Mouse (Mus musculus): ENCODE data around the gene Phlda3.

Gene Phlda3

DNA sequence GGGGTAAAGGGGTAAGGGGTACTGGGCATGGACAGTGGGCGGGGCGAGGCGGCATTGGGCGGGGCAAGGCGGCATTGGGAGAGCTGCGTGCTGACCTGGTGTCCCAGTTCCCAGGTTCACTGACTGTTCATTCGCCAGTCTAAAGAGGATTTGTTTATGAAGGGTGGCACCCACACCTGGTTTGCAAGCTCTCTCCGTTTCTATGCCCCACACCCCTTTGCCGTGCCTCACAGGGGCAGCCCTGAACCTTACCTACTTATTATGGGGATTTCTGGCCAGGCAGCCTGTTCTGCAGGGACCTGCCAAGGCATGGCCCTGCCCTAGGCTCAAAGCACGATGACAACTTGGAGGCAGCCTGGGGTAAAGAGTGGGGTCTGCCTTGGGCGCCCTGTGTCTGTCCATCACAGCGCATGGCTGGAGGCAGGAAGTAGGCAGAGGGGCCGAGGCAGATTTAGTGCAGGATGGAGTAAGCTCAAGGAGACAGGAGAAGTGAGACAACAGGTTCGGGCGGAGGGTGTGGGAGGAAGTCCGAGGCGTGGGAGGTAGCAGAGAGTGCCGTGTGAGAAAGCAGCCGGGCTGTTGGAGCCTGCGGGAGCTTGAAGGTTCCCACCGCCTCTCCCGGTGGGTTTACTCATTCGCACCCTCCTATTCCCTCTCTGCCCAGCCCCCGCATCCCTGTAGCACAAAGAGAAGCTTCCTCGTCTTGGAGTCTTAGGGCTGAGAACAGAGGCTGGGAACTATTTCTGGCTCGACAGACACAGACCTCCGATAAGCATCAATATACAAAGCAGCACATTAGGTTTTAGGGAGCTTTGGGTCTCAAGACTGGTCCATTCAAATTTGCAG is 27.7 kb downstream of the Phlda3 start:
- no peak for DNase-seq (ENCODE audit: low read depth, low spot score)

DNA sequence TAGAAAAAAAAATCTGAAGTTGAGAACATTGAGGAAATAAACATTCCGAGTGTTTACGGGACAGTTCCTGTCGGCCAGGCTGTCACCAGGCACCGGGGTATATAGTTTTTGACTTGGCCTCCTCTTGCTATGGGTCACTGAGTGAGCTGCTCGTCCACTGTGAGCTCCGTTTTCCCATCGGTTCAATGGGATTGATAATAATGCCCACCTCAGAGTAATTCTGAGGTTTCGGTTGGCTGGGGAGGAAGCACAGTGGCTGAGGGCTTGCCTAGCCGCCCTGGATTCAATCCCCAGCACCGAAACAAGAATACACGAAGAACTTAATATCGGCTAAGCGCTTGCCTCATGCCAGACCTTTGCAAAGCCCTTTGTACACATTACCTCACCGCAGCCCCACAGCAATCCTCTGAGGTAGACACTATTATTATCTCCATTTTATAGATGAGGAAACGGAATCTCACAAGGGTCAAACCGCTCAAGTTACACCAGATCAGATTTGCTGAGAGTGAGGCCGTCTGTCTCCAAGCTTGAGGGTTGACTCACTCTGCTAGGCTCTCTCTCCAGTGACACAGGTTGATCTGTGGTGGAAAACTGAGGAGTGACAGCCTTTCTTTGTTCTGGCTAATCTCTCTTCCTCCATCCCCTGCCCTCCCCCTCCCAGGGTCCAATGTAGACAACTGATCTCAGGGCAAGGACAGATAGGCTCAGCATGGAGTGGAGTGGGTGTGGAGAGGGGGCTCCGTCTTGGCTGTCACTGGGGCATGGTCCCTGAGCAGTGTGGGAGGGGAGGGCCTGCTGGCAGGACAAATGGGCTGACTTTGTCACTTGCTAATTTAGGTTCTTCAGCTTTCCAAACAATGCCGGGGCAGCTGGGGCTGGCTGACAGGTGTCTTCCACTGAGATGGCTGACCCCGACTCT is 28.6 kb downstream of the Phlda3 start:
- DNase-seq (ENCODE audit: low read depth, low spot score), result no peak

DNA sequence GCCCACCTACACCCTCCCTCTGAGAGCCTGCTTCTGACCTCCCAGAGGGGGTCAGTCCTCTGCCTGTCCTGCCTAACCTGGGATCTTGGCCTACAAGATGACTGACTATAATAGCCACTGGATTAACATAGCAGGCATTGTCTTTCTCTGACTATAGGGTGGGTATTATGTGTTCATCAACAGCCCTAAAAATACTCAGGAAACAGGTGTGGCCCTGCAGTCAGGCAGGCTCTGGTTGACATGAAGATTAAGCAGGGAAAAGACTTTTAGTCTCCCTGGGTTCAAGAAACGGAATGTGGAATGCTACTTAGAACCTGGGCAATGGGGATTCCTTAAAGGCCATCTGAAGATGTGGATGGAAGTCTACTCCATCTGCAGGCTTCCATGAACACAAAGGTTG is 32.6 kb downstream of the Phlda3 start:
- no peak for DNase-seq (ENCODE audit: low read depth, low spot score)

DNA sequence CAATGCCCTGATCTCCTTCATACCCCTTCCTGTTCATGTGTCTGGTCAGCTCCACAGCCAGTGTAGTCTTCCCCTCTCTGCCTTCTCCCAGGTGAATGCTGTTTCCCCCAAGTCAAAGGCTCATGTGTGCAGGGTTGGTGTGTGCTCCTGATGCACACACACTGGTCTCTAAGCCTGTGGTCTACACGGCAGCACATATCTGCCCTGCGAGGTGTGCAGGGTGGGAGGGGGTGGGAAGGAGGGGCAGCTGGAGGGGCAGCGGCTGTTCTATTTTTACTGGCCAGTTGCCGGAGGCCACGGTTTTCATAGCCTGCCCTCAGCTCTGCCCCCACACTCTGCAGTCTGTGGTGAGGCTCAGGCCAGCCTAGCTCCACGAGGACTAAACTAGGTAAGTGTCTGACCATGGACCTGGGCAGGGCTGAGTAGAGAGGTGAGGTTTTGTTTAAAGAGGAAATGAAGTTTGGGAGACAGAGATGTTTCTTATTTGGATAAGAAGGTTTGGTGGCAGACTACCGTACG is 33.2 kb downstream of the Phlda3 start:
- DNase-seq (ENCODE audit: low read depth, low spot score), result no peak

DNA sequence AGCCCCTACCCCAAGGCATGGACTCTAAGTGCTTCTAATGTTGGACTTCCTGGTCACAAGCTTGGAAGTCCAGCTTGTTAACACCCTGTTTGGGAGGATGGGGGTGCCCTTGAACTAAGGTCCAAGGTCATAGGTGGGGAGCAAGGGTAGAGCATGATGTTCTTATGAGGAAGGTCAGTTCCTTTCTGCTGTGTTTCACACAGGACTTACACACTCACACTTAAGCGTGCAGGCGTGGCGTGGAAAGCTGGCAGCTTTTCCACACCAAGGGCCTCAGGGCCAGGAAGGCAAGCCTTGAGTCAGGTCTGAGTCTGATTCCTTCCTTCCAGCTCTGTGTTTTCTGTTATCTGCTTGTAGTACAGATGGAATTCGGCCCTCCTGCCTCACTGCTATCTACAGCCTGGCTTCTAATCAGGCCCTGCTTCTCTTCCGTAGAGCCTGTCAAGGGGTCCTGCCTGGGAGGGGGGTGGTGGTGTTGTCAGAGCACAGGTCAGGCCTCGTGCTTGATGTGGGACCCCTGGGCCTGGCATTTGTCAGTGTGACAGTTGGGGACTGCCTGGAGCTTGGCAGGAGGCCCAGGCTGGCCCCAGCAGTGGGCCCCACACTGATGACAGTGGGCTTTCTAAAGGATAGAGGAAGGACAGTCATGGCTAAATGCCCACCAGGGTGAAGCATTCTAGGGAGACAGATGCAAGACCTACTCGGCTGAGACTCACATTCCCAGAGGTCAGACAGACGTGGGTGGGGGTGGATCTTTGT is 34.5 kb downstream of the Phlda3 start:
- no peak for DNase-seq (ENCODE audit: low read depth, low spot score)

DNA sequence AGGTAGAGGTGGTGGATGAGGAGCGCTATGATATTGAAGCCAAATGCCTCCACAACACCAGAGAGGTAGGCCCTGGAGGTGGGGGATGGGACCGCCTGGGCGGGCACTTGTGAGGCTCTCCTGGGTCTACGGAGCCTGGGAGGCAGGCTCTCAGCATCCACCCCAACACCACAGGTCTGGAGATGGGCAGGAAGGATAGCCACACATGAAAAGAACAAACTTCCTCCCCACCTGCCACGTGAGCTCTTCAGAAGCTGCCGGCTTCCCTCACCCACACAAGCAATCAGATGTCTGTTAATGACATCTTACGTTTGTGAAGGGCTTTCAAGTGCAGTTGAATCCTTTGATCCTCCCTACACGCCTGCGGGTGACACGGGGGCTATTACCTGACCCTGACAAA is 41.6 kb downstream of the Phlda3 start:
- DNase-seq (ENCODE audit: low read depth, low spot score), result no peak

DNA sequence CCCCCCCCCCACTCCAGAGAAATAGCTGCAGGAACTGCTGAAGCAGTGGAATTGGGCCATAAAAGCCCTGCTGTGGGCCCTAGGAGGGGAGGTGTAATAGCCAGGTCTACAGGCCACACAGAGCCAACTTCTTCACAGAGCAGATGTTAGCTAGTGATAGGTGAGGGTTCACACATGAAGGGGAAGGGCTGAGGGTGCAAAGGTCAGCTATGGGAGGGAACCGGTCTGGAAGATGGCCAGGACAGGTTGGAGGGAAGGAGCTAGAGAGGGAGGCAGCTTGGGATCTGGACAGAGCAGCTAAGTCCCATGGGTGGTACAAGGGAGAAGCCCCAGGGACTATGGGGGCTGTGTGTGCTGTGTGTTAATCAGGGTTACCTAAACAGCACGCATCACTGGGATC is 44.3 kb downstream of the Phlda3 start:
- no peak for DNase-seq (ENCODE audit: low read depth, low spot score)

DNA sequence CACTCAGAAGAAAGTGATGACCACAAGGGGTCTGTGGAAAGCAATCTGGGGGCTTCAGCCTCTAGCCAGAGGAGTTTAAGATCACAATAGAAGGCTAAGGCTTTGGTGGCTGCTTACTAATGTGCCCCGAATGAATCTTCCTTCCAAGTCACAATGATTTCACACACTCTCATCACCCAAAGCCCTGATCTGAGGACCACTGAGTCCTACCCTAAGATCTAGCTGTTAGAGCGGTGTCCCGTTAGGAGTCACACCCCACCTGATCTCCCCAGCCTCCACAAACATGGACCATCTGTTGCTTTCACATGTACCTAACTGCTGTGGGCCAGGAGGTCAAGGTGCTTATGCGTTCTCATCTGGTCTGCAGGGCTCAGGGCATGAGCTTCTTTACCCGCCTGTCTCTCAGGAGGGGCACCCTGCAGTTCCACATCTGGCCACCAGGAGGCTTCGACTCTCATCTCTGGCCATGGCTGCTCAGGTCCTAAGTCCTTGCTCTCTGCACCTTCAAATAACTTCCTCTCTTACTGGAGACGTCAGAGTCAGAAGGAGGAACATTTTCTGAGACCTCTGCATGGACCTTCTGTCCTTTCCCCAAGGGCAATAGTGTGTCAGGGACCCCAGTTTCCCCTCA is 45.2 kb downstream of the Phlda3 start:
- DNase-seq (ENCODE audit: low read depth, low spot score), result no peak

DNA sequence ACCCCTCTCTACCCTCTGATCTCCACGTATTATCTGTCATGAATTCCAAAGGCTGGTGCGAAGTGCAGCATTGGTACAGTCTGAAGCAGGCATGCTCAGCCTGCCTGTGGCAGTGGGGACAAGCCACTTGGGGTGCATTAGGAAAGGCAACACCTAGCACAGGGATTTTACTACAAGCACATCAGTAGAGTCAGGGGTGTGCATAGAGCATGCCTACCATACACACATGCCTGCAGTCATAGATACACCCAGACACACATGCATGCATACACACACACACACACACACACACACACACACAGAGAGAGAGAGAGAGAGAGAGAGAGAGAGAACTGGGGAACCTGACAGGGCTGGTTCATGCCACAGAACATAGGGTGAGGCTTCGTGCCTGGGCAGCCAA is 46.3 kb downstream of the Phlda3 start:
- DNase-seq (ENCODE audit: low read depth, low spot score), result no peak

DNA sequence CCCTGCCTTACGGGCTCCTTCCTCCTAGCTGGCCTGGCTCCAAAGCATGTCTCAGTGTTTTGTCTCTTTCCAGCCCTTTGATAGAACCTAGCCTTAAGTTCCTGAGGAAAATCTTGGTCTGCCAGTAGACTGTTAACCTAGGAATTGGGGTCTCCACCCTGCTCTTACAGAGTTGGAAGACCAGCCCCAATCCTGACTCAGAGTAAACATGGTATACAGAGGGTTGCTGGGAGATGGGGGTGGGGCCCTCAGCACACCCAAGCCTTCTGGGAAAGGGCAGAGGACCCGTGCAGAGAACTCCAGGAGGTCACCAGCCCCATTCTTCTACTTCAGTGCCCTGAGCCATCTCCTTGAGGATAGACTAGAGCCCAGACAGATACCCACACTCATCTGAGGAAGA is 46.7 kb downstream of the Phlda3 start:
- no peak for DNase-seq (ENCODE audit: low read depth, low spot score)

DNA sequence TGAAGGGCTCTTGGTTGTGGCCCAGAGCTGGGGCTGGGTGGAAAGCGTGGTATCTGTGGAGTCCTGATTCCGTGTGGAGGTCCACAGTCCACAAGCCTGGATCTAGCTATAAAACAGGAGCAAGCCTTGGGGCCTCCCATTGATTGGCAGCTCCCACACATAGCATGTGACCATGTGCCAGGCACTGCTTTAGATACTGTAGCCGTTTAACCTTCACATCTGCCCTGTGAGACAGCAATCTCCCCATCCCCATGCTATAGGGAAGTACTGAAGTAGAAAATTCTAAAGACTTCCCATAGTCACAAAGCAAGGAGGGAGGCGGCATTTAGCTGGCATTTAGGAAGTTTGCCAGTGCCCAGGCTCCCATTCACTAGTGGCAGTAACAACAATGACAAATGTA is 47.2 kb downstream of the Phlda3 start:
- no peak for DNase-seq (ENCODE audit: low read depth, low spot score)

DNA sequence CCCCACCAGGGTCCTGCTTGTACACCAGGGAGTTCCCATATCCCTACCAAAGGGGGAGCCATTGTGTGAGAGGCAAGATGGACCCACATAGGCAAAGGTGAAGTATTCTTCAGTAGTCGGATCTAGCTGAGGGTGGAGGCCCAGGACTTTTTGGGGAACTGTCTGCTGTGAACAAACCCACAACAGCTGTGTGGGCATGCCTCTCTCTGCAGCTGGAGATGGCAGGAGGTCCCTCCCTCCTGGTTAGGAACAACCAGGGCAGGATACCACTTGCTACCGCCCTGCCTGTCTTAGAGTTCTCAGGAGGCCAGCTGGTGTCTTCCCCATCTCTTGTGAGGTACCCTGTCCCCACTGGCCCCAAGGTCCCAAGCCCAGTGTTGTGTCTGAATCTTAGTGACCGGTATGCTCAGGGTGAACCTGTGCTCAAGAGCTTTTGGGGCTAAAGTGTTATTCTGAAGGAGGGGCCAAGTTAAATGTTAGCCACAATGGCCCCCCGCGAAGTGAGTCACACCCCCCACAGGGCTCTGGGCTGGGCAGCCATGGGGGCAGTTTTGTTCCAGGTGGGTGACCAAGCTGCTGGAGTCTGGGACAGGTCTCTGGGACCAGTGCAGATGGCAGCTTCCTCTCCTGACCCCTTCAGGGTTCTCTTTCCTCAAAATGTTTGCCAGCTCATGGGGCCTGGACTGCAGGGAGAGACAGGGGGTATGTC is 47.9 kb downstream of the Phlda3 start:
- DNase-seq (ENCODE audit: low read depth, low spot score), result no peak

DNA sequence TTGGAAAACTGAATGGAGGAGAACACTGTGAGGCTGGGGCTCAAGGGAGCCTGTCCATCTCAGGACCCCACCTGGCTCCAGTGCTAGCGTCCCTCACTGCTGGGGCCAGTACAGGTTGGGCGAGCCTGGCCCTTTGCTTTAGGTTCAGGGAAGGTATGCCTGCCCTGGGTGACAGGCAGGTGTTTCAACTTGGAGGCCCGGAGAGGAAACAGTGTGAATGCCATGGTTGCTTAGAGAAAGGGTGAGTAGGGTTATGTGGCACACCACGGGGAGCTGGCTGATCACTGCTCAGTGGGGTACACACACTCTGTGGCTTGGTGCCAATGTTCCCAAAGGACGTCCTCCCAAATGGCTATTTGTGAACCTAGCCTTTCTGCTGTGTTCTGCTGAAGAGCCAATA is 48.6 kb downstream of the Phlda3 start:
- DNase-seq (ENCODE audit: low read depth, low spot score), result no peak

DNA sequence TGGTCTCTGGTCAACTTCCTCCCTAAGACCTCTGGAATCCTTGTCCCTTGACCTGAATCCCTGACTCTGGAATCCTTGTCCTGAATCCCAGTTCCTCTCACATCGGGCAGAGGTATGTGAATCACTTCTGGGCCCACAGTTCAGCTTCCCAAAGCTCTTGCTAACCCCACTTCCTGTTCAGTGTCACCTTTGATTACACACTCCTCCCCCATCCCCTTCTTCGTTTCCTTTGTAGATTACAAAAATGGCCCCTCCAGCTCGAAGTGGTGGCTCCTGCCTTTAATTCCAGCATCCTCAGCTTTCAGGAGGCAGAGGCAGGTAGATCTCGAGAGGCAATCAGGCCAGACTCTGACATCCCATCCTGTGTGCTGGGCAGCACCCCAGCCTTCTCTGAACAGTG is 51.7 kb downstream of the Phlda3 start:
- DNase-seq (ENCODE audit: low read depth, low spot score), result no peak

DNA sequence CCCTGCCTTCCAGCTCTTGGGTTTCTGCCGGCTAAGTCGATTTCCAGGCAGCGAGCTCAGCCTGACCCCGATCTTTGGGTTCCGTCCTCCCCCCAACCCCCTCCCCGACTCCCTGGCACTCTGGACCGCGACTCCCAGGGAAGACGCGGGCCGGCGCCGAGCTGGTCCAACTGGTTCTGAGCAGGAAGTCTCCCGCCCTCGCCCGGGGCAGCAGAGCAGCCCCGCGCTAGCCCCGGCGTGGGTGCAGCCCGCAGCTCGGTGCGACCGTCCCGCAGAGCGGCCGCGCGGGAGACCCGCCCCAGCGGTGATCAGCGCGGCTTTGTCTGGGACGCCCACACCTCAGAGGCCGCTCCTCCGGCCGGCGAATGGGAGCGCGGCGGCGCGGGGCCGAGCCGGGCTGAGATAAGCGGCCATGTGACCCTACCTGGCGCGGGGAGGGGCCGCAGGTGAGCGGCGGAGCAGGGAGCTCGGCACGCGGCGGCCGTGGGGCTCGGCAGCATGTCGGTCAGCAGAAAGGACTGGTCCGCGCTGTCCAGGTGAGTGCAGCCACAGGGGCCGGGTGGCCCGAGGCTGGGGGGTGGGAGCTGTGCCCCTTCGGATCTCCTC is 52.7 kb downstream of the Phlda3 start, which contains the start of gene Lad1:
Lad1 (plus strand) TSS at position 118 of the 606 bp plus-strand sequence.
- no peak for DNase-seq (ENCODE audit: low read depth, low spot score)

All from WW6 (cell line).